Mouse (Mus musculus): ENCODE data around the gene Slc38a7.

GRCm38 (mm10) chr8:95810184-95810591, 43.2 kb downstream of the Slc38a7 start:
- TF ChIP-seq CTCF (IDR thresholded peaks at IDR 0.05; ENCODE audit: low read depth) (no peak), EP300 (IDR thresholded peaks at IDR 0.05; ENCODE audit: low read depth) (no peak)

Measured in liver, embryonic 14.5 days (tissue).